Mouse (Mus musculus): ENCODE data around the gene Wwox. TPM values are rescaled to one million over a fixed set of nuclear protein-coding genes. Genes with fewer than 3 reads are reported as not detected.

Gene Wwox
- polyA plus RNA-seq, 1 experiment from 2014 or later = 11.0 TPM

GRCm38 (mm10) chr8:115141614-115142013, 702.2 kb downstream of the Wwox start:
- H3K27ac ChIP-seq (ENCODE audit: low read depth, low read length) = no peak overlapping the region
- no peak for DNase-seq (ENCODE audit: low spot score)

GRCm38 (mm10) chr8:115143530-115144320, 704.3 kb downstream of the Wwox start:
- Histone ChIP-seq H3K27me3 (ENCODE audit: control insufficient read depth, insufficient read depth, low read length) (no peaks in the 10 kb centered on the region), H3K4me1 (ENCODE audit: control insufficient read depth, insufficient read depth, low read length) (peaks cover 2% of the 10 kb centered on the region), H3K36me3 (ENCODE audit: control insufficient read depth, insufficient read depth, low read length) (no peaks in the 10 kb centered on the region), H3K4me2 (ENCODE audit: low read depth) (no peak overlapping the region), H3K9ac (ENCODE audit: low read length) (no peak overlapping the region), H3K4me3 (ENCODE audit: low read depth, low read length) (no peak overlapping the region), H3K9me3 (ENCODE audit: control insufficient read depth, low read length) (no peaks in the 10 kb centered on the region), H3K27ac (ENCODE audit: low read depth, low read length) (no peak overlapping the region)
- 43% methylated on average over 9 of the region's 9 CpGs for WGBS
- ATAC-seq (ENCODE audit: insufficient read depth, low FRiP score, low TSS enrichment) (no peak), DNase-seq (ENCODE audit: low spot score) (no peak)

More at GRCm38 (mm10) chr8:115141614-115142013, 702.2 kb downstream of the Wwox start:
- H3K27me3 ChIP-seq (ENCODE audit: control insufficient read depth, insufficient read depth, low read length) = no peaks in the 10 kb centered on the region
- ATAC-seq (ENCODE audit: insufficient read depth, low FRiP score, low TSS enrichment) = no peak
- H3K9me3 ChIP-seq (ENCODE audit: control insufficient read depth, low read length) = no peaks in the 10 kb centered on the region
- H3K9ac ChIP-seq (ENCODE audit: low read length) = no peak overlapping the region
- WGBS = 78% methylated on average over 8 of the region's 8 CpGs
- no peak overlapping the region for H3K4me3 ChIP-seq (ENCODE audit: low read depth, low read length)
- peaks cover 2% of the 10 kb centered on the region for H3K4me1 ChIP-seq (ENCODE audit: control insufficient read depth, insufficient read depth, low read length)
- no peaks in the 10 kb centered on the region for H3K36me3 ChIP-seq (ENCODE audit: control insufficient read depth, insufficient read depth, low read length)
- H3K4me2 ChIP-seq (ENCODE audit: low read depth) = no peak overlapping the region

- H3K9ac ChIP-seq (ENCODE audit: low read length) = no peak overlapping the region
- H3K9me3 ChIP-seq (ENCODE audit: control insufficient read depth, low read length) = no peaks in the 10 kb centered on the region
- peaks cover 14% of the 10 kb centered on the region for H3K4me1 ChIP-seq (ENCODE audit: control insufficient read depth, insufficient read depth, low read length)
- no peaks in the 10 kb centered on the region for H3K27me3 ChIP-seq (ENCODE audit: control insufficient read depth, insufficient read depth, low read length)
- DNase-seq (ENCODE audit: low spot score) (no peak), ATAC-seq (ENCODE audit: insufficient read depth, low FRiP score, low TSS enrichment) (no peak)
- no peak overlapping the region for H3K27ac ChIP-seq (ENCODE audit: low read depth, low read length)
- H3K36me3 ChIP-seq (ENCODE audit: control insufficient read depth, insufficient read depth, low read length) = no peaks in the 10 kb centered on the region
- H3K4me2 ChIP-seq (ENCODE audit: low read depth) = no peak overlapping the region
- no peak overlapping the region for H3K4me3 ChIP-seq (ENCODE audit: low read depth, low read length)
- WGBS = 68% methylated on average over 9 of the region's 9 CpGs
Measured at GRCm38 (mm10) chr8:115147006-115147405, 707.6 kb downstream of the Wwox start.

- Histone ChIP-seq H3K27ac (ENCODE audit: low read depth, low read length) (no peak overlapping the region), H3K4me2 (ENCODE audit: low read depth) (no peak overlapping the region), H3K36me3 (ENCODE audit: control insufficient read depth, insufficient read depth, low read length) (no peaks in the 10 kb centered on the region), H3K4me1 (ENCODE audit: control insufficient read depth, insufficient read depth, low read length) (peaks cover 14% of the 10 kb centered on the region), H3K4me3 (ENCODE audit: low read depth, low read length) (no peak overlapping the region), H3K9ac (ENCODE audit: low read length) (no peak overlapping the region), H3K9me3 (ENCODE audit: control insufficient read depth, low read length) (no peaks in the 10 kb centered on the region), H3K27me3 (ENCODE audit: control insufficient read depth, insufficient read depth, low read length) (no peaks in the 10 kb centered on the region)
- 40% methylated on average over 24 of the region's 24 CpGs for WGBS
- ATAC-seq (ENCODE audit: insufficient read depth, low FRiP score, low TSS enrichment) (no peak), DNase-seq (ENCODE audit: low spot score) (peak; percentile 24)
Measured at GRCm38 (mm10) chr8:115150446-115151109, 711.1 kb downstream of the Wwox start.

- Histone ChIP-seq H3K4me1 (ENCODE audit: control insufficient read depth, insufficient read depth, low read length) (peaks cover 14% of the 10 kb centered on the region), H3K9ac (ENCODE audit: low read length) (no peak overlapping the region), H3K9me3 (ENCODE audit: control insufficient read depth, low read length) (no peaks in the 10 kb centered on the region), H3K36me3 (ENCODE audit: control insufficient read depth, insufficient read depth, low read length) (no peaks in the 10 kb centered on the region), H3K27me3 (ENCODE audit: control insufficient read depth, insufficient read depth, low read length) (no peaks in the 10 kb centered on the region), H3K4me3 (ENCODE audit: low read depth, low read length) (no peak overlapping the region), H3K27ac (ENCODE audit: low read depth, low read length) (no peak overlapping the region), H3K4me2 (ENCODE audit: low read depth) (no peak overlapping the region)
- WGBS = 9% methylated on average over 6 of the region's 6 CpGs
- ATAC-seq (ENCODE audit: insufficient read depth, low FRiP score, low TSS enrichment) = peak; percentile 21; the same call in 1 of the 2 replicates
- DNase-seq (ENCODE audit: low spot score) = no peak
Measured at GRCm38 (mm10) chr8:115151416-115151815, 712.0 kb downstream of the Wwox start.

- no peak for ATAC-seq (ENCODE audit: insufficient read depth, low FRiP score, low TSS enrichment)
- H3K9ac ChIP-seq (ENCODE audit: low read length) = no peak overlapping the region
- H3K9me3 ChIP-seq (ENCODE audit: control insufficient read depth, low read length) = no peaks in the 10 kb centered on the region
- H3K36me3 ChIP-seq (ENCODE audit: control insufficient read depth, insufficient read depth, low read length) = no peaks in the 10 kb centered on the region
- no peak overlapping the region for H3K4me3 ChIP-seq (ENCODE audit: low read depth, low read length)
- H3K27ac ChIP-seq (ENCODE audit: low read depth, low read length) = no peak overlapping the region
- peaks cover 25% of the 10 kb centered on the region for H3K4me1 ChIP-seq (ENCODE audit: control insufficient read depth, insufficient read depth, low read length)
- no peak overlapping the region for H3K4me2 ChIP-seq (ENCODE audit: low read depth)
- no peaks in the 10 kb centered on the region for H3K27me3 ChIP-seq (ENCODE audit: control insufficient read depth, insufficient read depth, low read length)
- 45% methylated on average over 10 of the region's 10 CpGs for WGBS
- DNase-seq (ENCODE audit: low spot score) = peak; percentile 33
Measured at GRCm38 (mm10) chr8:115154096-115154495, 714.6 kb downstream of the Wwox start.

- H3K9me3 ChIP-seq (ENCODE audit: control insufficient read depth, low read length) = no peaks in the 10 kb centered on the region
- ATAC-seq (ENCODE audit: insufficient read depth, low FRiP score, low TSS enrichment) = no peak
- H3K4me2 ChIP-seq (ENCODE audit: low read depth) = no peak overlapping the region
- H3K4me1 ChIP-seq (ENCODE audit: control insufficient read depth, insufficient read depth, low read length) = peaks cover 24% of the 10 kb centered on the region
- WGBS = 93% methylated on average over 8 of the region's 8 CpGs
- H3K27me3 ChIP-seq (ENCODE audit: control insufficient read depth, insufficient read depth, low read length) = no peaks in the 10 kb centered on the region
- H3K36me3 ChIP-seq (ENCODE audit: control insufficient read depth, insufficient read depth, low read length) = no peaks in the 10 kb centered on the region
- DNase-seq (ENCODE audit: low spot score) = no peak
- no peak overlapping the region for H3K4me3 ChIP-seq (ENCODE audit: low read depth, low read length)
- no peak overlapping the region for H3K27ac ChIP-seq (ENCODE audit: low read depth, low read length)
- H3K9ac ChIP-seq (ENCODE audit: low read length) = no peak overlapping the region
Measured at GRCm38 (mm10) chr8:115156142-115156541, 716.7 kb downstream of the Wwox start.

GRCm38 (mm10) chr8:115157977-115158720, 718.7 kb downstream of the Wwox start:
- peak; percentile 69 for DNase-seq (ENCODE audit: low spot score)
- no peak overlapping the region for H3K9ac ChIP-seq (ENCODE audit: low read length)
- H3K4me3 ChIP-seq (ENCODE audit: low read depth, low read length) = no peak overlapping the region
- no peaks in the 10 kb centered on the region for H3K9me3 ChIP-seq (ENCODE audit: control insufficient read depth, low read length)
- ATAC-seq (ENCODE audit: insufficient read depth, low FRiP score, low TSS enrichment) = peak; percentile 87
- no peak overlapping the region; the same call in 1 of the 2 replicates for H3K27ac ChIP-seq (ENCODE audit: low read depth, low read length)
- peak overlapping the region; percentile 46 for H3K4me2 ChIP-seq (ENCODE audit: low read depth)
- H3K4me1 ChIP-seq (ENCODE audit: control insufficient read depth, insufficient read depth, low read length) = peaks cover 18% of the 10 kb centered on the region
- no peaks in the 10 kb centered on the region for H3K27me3 ChIP-seq (ENCODE audit: control insufficient read depth, insufficient read depth, low read length)
- H3K36me3 ChIP-seq (ENCODE audit: control insufficient read depth, insufficient read depth, low read length) = no peaks in the 10 kb centered on the region
- WGBS = 38% methylated on average over 12 of the region's 12 CpGs
